Mouse (Mus musculus): ENCODE results near the gene Lsamp. TPM values are rescaled to one million over a fixed set of nuclear protein-coding genes. Genes with fewer than 3 reads are reported as not detected.

Gene Lsamp
- total RNA-seq, 2 experiments from 2014 or later = 5.7 to 7.0 TPM

DNA sequence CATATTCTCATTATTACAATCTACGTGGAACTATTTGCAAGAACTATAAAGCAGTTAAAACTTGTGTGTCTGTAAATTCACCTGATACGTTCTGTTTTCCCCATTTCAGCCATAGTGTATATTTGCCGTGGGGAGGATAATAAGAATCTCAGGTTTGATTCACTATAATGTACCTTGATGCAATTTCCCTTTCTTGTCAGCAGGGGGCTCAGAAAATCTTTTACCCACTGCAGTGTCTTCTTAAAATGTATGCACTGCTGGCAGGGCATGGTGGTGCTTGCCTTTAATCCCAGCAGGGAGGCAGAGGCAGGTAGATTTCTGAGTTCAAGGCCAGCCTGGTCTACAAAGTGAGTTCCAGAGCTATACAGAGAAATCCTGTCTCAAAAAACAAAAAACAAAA lies 287.7 kb downstream of the Lsamp start:
- DNase-seq = peak in 1 of 2 experiments; percentile 2

GRCm38 (mm10) chr16:40290132-40290531 lies 306.0 kb downstream of the Lsamp start:
- DNase-seq = no peak

- DNase-seq = no peak
These were observed 310.2 kb downstream of the Lsamp start for GRCm38 (mm10) chr16:40294296-40294882.

- DNase-seq = no peak
These were observed 311.1 kb downstream of the Lsamp start for GRCm38 (mm10) chr16:40295240-40295639.

GRCm38 (mm10) chr16:40307666-40308065 lies 323.5 kb downstream of the Lsamp start:
- DNase-seq = no peak

DNA sequence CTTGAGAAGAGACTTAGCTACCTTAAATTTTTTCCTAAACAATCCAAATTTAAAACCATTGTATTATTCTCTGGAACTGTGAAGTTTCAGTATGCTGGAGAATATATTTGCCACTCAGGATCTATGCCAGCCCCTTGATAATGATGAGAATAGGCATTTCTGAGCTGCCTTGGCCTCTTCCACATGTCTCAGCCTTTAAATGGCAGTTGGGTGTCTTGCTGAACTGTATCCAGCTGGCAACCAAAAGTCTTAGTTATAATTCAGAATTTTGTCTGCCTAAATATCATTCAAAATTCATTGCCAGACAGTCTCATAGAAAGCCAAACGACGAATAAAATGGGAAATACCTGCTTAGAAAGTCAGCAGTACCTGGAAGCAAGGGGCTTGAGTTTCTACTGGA lies 332.0 kb downstream of the Lsamp start:
- DNase-seq = no peak

GRCm38 (mm10) chr16:40324811-40325210 lies 340.6 kb downstream of the Lsamp start:
- DNase-seq = no peak

GRCm38 (mm10) chr16:40328249-40328820 lies 344.2 kb downstream of the Lsamp start:
- peak; percentile 4 to 32 for DNase-seq

DNA sequence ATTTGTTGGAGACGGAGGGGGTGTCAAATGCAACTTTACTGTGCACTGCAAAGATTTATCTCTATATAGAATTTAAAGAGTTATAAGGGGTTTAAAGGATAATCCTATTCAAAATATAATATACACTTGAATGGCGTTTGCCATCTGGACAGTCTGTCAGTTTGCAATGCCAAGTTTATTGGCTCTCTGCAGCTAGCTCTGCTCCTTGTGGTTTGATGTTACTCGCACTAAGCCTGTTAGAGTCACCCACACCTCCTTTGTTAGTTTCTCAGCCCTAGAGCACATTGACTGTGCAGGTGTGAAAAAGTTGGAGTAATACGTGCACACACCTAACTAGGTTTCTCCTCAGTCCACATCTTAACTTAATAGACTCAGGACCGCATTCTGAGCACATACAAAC lies 385.5 kb downstream of the Lsamp start:
- DNase-seq = no peak

GRCm38 (mm10) chr16:40371291-40371690 lies 387.1 kb downstream of the Lsamp start:
- DNase-seq = no peak

- no peak for DNase-seq
These were observed 391.2 kb downstream of the Lsamp start for GRCm38 (mm10) chr16:40375314-40375713.

- DNase-seq = no peak
These were observed 393.1 kb downstream of the Lsamp start for GRCm38 (mm10) chr16:40377129-40377799.

DNA sequence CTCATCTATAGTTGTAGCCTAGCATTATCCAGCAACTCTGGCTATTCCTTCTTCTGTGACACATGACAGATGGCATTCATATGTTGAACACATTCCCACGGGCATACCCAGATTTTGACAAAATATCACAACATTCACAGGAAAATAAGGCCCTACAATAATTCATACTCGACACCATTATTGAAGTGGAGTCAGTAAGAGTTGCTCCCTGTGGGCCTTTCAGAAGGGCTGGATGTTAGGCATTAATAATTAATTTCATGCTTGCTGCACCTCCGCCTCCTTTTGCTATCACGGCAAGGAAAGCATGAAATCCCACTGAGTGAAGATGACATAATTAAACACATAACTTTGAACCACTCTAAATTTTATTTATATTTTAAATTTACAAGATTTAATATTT lies 407.9 kb downstream of the Lsamp start:
- DNase-seq = no peak

GRCm38 (mm10) chr16:40399531-40399930 lies 415.4 kb downstream of the Lsamp start:
- peak in 1 of 2 experiments; percentile 0 for DNase-seq

GRCm38 (mm10) chr16:40434280-40434679 lies 450.1 kb downstream of the Lsamp start:
- DNase-seq = no peak

DNA sequence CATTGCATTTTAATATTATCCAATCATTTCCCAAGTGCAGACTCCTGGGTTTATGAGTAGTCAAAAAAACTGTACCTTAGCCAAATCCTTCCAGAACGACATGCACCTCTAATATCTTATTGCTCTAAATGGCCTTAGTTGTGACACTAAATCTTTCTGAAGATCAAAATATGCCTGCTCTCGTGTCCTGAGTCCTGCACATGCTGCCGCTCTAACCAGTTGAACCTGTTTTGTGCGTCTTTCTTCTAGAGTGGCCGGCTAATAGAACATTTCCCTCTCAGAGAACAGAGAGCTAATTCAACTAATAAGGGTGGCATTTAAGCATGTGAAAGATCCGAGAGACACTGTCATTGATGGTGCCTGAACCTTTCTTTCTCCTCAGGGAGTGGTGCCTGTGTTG lies 452.3 kb downstream of the Lsamp start:
- no peak for DNase-seq

DNA sequence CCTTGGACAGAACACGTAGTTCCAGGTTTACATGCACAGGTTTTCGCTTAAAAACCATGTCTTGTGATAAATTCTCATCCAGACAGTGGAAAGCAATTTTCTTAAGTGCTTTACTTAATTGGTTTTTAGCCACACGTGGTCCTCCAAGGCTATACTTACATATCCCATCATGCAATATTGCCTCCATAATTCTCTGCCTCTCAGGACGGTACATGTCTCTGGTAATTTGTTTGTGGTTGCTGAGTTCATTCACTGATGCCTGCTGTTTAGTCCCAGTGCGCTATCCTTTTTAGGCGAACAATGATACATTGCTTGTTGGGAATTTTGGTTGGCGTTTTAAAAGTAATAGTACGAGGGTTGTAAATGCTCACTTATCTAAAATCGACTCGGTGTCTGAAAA lies 453.7 kb downstream of the Lsamp start:
- no peak for DNase-seq

DNA sequence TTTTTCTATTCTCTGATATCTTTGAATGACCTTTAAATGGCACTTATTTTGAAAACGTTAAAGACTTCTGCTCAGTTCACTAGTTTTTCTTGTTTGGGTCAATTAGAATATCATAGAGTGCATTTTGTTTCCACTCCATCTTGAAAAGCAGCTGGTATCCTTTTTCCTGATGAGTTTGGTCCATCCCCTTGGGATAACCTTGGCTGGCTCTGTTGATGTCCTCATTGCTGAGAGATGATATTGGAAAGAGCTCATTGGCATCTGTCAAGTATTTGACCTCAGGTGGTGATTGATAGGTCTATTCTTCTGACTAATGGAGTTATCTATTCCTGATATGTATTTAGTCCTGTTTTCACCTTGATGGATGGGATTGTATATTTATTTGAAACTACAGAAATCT lies 454.7 kb downstream of the Lsamp start:
- no peak for DNase-seq

GRCm38 (mm10) chr16:40446587-40446986 lies 462.4 kb downstream of the Lsamp start:
- DNase-seq = no peak

- DNase-seq = no peak
These were observed 479.4 kb downstream of the Lsamp start for GRCm38 (mm10) chr16:40463411-40464058.

DNA sequence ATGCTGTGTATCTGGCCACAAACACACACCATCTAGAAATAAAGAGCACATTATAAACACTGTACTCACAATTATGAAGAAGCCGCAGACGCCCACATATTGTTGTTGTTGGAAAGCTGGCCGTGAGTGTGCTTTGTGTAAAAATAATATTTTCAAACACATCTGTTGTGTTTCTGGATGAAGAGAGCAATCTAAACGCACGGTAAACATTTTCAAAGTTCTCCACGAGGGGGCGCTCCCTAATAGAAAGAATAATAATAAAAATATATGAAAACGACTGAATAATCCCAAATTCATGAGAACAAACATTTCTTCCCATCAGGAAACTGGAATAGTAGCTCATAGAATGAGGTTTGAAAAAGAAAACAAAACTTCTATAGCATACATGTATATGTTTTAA lies 482.4 kb downstream of the Lsamp start:
- DNase-seq = peak; percentile 7 to 18

GRCm38 (mm10) chr16:40470946-40471345 lies 486.8 kb downstream of the Lsamp start:
- DNase-seq = no peak

GRCm38 (mm10) chr16:40471967-40472366 lies 487.8 kb downstream of the Lsamp start:
- no peak for DNase-seq
